Mouse (Mus musculus) brain, embryonic 14.5 days (tissue): ENCODE measurements around the gene Adamts15.

Source experiments
- CTCF ChIP-seq: fragments of 200-500 bp; IDR thresholded peaks from 2 replicates; pipeline ENCODE4 v1.5.1; 2012; ENCODE audit warnings: inconsistent platforms, mild to moderate bottlenecking, moderate library complexity, borderline replicate concordance; ENCODE audit not compliant: insufficient read depth, insufficient read length; ENCODE audit errors: extremely low read depth
- POLR2A ChIP-seq: fragments of 200-500 bp; IDR thresholded peaks from 2 replicates; pipeline ENCODE4 v1.6.1; 2012; ENCODE audit warnings: mild to moderate bottlenecking, inconsistent platforms, borderline replicate concordance; ENCODE audit not compliant: poor library complexity, insufficient read depth, insufficient read length, severe bottlenecking; ENCODE audit errors: extremely low read depth

GRCm38 (mm10) chr9:30849444-30849843 lies 72.8 kb downstream of the Adamts15 start:
- TF ChIP-seq POLR2A (no peak), CTCF (no peak)
